In the genomic region with DNA sequence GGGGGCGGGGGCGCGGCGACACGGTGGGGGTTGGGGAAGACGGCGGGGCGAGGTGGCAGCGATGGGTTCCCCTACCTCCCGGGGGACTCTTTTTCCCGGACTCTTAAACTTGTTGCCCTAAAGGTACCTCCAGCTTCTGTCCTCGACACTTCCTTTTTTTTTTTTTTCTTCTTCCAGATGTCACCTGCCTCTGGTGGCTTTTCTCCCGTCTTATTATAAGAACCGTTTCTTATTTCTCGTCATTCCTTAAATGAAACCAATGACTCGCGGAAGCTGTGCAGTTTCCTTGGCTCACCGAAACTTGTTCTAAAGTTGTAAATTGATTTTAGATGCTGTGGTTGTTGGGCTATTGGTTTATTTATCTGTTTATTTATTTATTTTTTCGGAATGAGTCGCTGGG, we compare ENCODE assay signal across 8 mouse cellular contexts. TPM values are rescaled to one million over a fixed set of nuclear protein-coding genes. Genes with fewer than 3 reads are reported as not detected.
DNase-seq lines count a peak whose midpoint lies in the region; ATAC-seq lines count a peak whose summit lies in the region.

No protein-coding gene starts in this region.

- H3K36me3 ChIP-seq in kidney, embryonic 15.5 days, result no peaks in the 10 kb centered on the region
- no peaks in the 10 kb centered on the region for H3K36me3 ChIP-seq in hindbrain, embryonic 12.5 days
- no peaks in the 10 kb centered on the region for H3K36me3 ChIP-seq in midbrain, embryonic 14.5 days (ENCODE audit: control insufficient read depth, insufficient read depth, low read length)

- H3K4me2 ChIP-seq in kidney, embryonic 15.5 days, result peak overlapping the region; percentile 84
- peak overlapping the region; percentile 77 for H3K4me2 ChIP-seq in hindbrain, embryonic 12.5 days (replicated peaks)
- peak overlapping the region; percentile 68 for H3K4me2 ChIP-seq in midbrain, embryonic 14.5 days (ENCODE audit: low read length)

- no peak for DNase-seq in kidney, postnatal 36 days
- peak; percentile 20 for DNase-seq in R1 (ENCODE audit: low read depth, low spot score)
- DNase-seq in midbrain, embryonic 14.5 days, result peak; percentile 47
- DNase-seq in layer of hippocampus, postnatal 14 days (ENCODE audit: low spot score in 2 of 2), result no peak
- DNase-seq in right cerebral cortex, postnatal 14 days, result no peak
- no peak for DNase-seq in right cerebral cortex, adult 18-20 months

- peaks cover 10% of the 10 kb centered on the region; the same call in 1 of the 2 replicates for H3K27me3 ChIP-seq in kidney, embryonic 15.5 days
- 0 out of 2 replicates have a peak, but pooled peaks cover 4% of the 10 kb centered on the region for H3K27me3 ChIP-seq in hindbrain, embryonic 12.5 days
- H3K27me3 ChIP-seq in midbrain, embryonic 14.5 days (ENCODE audit: control insufficient read depth, insufficient read depth, low read length), result no peaks in the 10 kb centered on the region

- peak overlapping the region; percentile 94 for H3K9ac ChIP-seq in kidney, embryonic 15.5 days
- peak overlapping the region; percentile 96 for H3K9ac ChIP-seq in hindbrain, embryonic 12.5 days
- peak overlapping the region; percentile 92 for H3K9ac ChIP-seq in midbrain, embryonic 14.5 days (replicated peaks; ENCODE audit: low read length)

- H3K9me3 ChIP-seq in kidney, embryonic 15.5 days (replicated peaks), result no peaks in the 10 kb centered on the region
- no peaks in the 10 kb centered on the region for H3K9me3 ChIP-seq in hindbrain, embryonic 12.5 days (replicated peaks)
- H3K9me3 ChIP-seq in midbrain, embryonic 14.5 days (ENCODE audit: control insufficient read depth, low read length), result no peaks in the 10 kb centered on the region

- no peak for ATAC-seq in kidney, embryonic 15.5 days (replicated peaks; ENCODE audit: low FRiP score)
- ATAC-seq in hindbrain, embryonic 12.5 days (ENCODE audit: low FRiP score), result no peak
- no peak for ATAC-seq in midbrain, embryonic 14.5 days (ENCODE audit: low FRiP score, low TSS enrichment)

- peaks cover 34% of the 10 kb centered on the region for H3K4me1 ChIP-seq in kidney, embryonic 15.5 days
- peaks cover 9% of the 10 kb centered on the region for H3K4me1 ChIP-seq in hindbrain, embryonic 12.5 days
- H3K4me1 ChIP-seq in midbrain, embryonic 14.5 days (ENCODE audit: control insufficient read depth, insufficient read depth, low read length), result peaks cover 15% of the 10 kb centered on the region

- WGBS in kidney, embryonic 15.5 days, result under 1% methylated on average over 19 of the region's 20 CpGs
- whole genome bisulfite sequencing in hindbrain, embryonic 12.5 days, result 4% methylated on average over 15 of the region's 20 CpGs
- WGBS in midbrain, embryonic 14.5 days, result 2% methylated on average over 19 of the region's 20 CpGs

- H3K27ac ChIP-seq in kidney, embryonic 15.5 days, result no peak overlapping the region
- peak overlapping the region; percentile 93 for H3K27ac ChIP-seq in hindbrain, embryonic 12.5 days
- H3K27ac ChIP-seq in midbrain, embryonic 14.5 days (replicated peaks; ENCODE audit: low read depth, low read length), result peak overlapping the region; percentile 95

- H3K4me3 ChIP-seq in kidney, embryonic 15.5 days (replicated peaks), result peak overlapping the region; percentile 99
- H3K4me3 ChIP-seq in hindbrain, embryonic 12.5 days, result peak overlapping the region; percentile 100
- H3K4me3 ChIP-seq in midbrain, embryonic 14.5 days (replicated peaks; ENCODE audit: low read depth, low read length), result peak overlapping the region; percentile 98

RNA-seq across cellular contexts. Expression of a gene that starts 0.7 kb away (rescaled TPM):
- polyA plus RNA-seq in kidney, embryonic 15.5 days (2015; fragmentation: Nextera tagmentation; extraction: Ambion mirVana), result 5.4 and 5.8 TPM in 2 replicates
- polyA plus RNA-seq in hindbrain, embryonic 12.5 days (2016; fragmentation: Nextera tagmentation; extraction: Ambion mirVana), result 8.5 and 10.1 TPM in 2 replicates
- 10.3 and 10.6 TPM in 2 replicates for polyA plus RNA-seq in midbrain, embryonic 14.5 days (2014; fragmentation: Nextera tagmentation; extraction: Ambion mirVana)
- total RNA-seq in layer of hippocampus, postnatal 14 days (2021), result 10 to 100 TPM; 84.9 to 88.4 TPM

Comparison
In these comparisons a context has a peak if more than half of its experiments do, and no peak if none do; other contexts are left out.
1. DNase-seq: peak in R1 (single experiment) and midbrain, embryonic 14.5 days (single experiment); none in kidney, postnatal 36 days (0 of 2), layer of hippocampus, postnatal 14 days (0 of 2), right cerebral cortex, postnatal 14 days (single experiment) and right cerebral cortex, adult 18-20 months (single experiment).
2. Peak in every context shown above with its lines, with median percentiles within 50 percentile points of each other: H3K4me2 ChIP-seq, H3K4me3 ChIP-seq and H3K9ac ChIP-seq.